Comparison of ENCODE assay signal across 10 mouse cellular contexts in the genomic region with DNA sequence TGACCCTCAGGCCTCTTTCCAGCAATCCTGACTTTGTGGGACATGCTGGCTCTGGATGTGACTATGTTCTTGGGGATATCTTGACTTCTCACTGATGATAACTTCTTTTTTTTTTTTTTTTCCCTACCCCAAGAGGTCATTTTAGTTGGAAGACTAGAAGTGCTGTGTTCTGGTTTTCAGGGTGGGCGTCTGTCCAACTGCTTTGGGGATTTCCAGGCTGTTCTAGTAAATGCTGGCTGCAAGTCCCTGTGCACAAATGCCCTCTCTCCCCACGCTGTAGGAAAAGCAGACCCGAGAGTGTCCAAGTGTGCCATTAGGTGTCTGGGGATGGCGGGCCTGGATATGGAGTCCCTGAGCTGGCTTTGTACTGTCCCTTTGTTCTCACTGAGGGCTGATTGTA. TPM values are rescaled to one million over a fixed set of nuclear protein-coding genes. Genes with fewer than 3 reads are reported as not detected.
DNase-seq lines count a peak whose midpoint lies in the region; ATAC-seq and TF ChIP-seq lines count a peak whose summit lies in the region.
"Had no signal": no experiment of that assay in that cellular context is flagged by ENCODE, and none has a peak within 500 bp of the region (broad histone marks: within the 10 kb centered on the region; RNA-seq: fewer than 3 reads in every experiment).

No protein-coding gene starts in this region.

- H3K36me3 ChIP-seq in thymus, adult 2 months (ENCODE audit: control insufficient read depth, insufficient read depth, low read length), result no peaks in the 10 kb centered on the region
- no peaks in the 10 kb centered on the region for H3K36me3 ChIP-seq in heart, postnatal 0 days (replicated peaks; ENCODE audit: control insufficient read depth, insufficient read depth, low read length)
- H3K36me3 ChIP-seq in embryonic facial prominence, embryonic 10.5 days (replicated peaks), result no peaks in the 10 kb centered on the region
- H3K36me3 ChIP-seq: limb, embryonic 10.5 days had no signal

- H3K4me1 ChIP-seq in thymus, adult 2 months (replicated peaks; ENCODE audit: control insufficient read depth, insufficient read depth, low read length), result peaks cover 14% of the 10 kb centered on the region
- no peaks in the 10 kb centered on the region for H3K4me1 ChIP-seq in heart, postnatal 0 days (ENCODE audit: control insufficient read depth, insufficient read depth)
- H3K4me1 ChIP-seq in embryonic facial prominence, embryonic 10.5 days, result peaks cover 21% of the 10 kb centered on the region

- H3K9ac ChIP-seq in heart, postnatal 0 days (replicated peaks; ENCODE audit: low read depth, low read length), result no peak overlapping the region

- no peak for ATAC-seq in heart, postnatal 0 days (ENCODE audit: insufficient read depth, low read depth)
- no peak for ATAC-seq in cerebellum, adult (ENCODE audit: insufficient number of reproducible peaks, low FRiP score, low TSS enrichment)
- ATAC-seq: forebrain, embryonic 16.5 days had no signal

- H3K27ac ChIP-seq in thymus, adult 2 months (ENCODE audit: control insufficient read depth, insufficient read depth, low read length), result peak overlapping the region; percentile 45; the same call in 1 of the 2 replicates
- no peak overlapping the region for H3K27ac ChIP-seq in heart, postnatal 0 days (ENCODE audit: low read depth)
- no peak overlapping the region for H3K27ac ChIP-seq in embryonic facial prominence, embryonic 10.5 days (replicated peaks)
- H3K27ac ChIP-seq: limb, embryonic 10.5 days had no signal

- peak overlapping the region; percentile 92 for H3K4me2 ChIP-seq in heart, postnatal 0 days (ENCODE audit: low read depth, low read length)

- WGBS in thymus, adult 2 months, result 88% methylated on average over 4 of the region's 4 CpGs
- 52% methylated on average over 4 of the region's 4 CpGs for WGBS in heart, postnatal 0 days
- 80% methylated on average over 4 of the region's 4 CpGs for WGBS in embryonic facial prominence, embryonic 10.5 days

- no peaks in the 10 kb centered on the region for H3K27me3 ChIP-seq in thymus, adult 2 months (ENCODE audit: control insufficient read depth, insufficient read depth, low read length)
- peaks cover 32% of the 10 kb centered on the region; the same call in 1 of the 2 replicates for H3K27me3 ChIP-seq in heart, postnatal 0 days (ENCODE audit: control insufficient read depth, insufficient read depth, low read length)
- peaks cover 71% of the 10 kb centered on the region for H3K27me3 ChIP-seq in embryonic facial prominence, embryonic 10.5 days (replicated peaks; ENCODE audit: low read depth, poor library complexity, severe bottlenecking)

- H3K4me3 ChIP-seq in thymus, adult 2 months (ENCODE audit: control insufficient read depth, insufficient read depth, low read length), result peak overlapping the region; percentile 21
- H3K4me3 ChIP-seq in heart, postnatal 0 days (ENCODE audit: low read depth, low read length), result 0 out of 2 replicates have a peak overlapping the region, but pooled peaks have one; percentile 3
- H3K4me3 ChIP-seq in embryonic facial prominence, embryonic 10.5 days, result no peak overlapping the region
- H3K4me3 ChIP-seq: limb, embryonic 10.5 days had no signal

- no peak for TF ChIP-seq POLR2A in thymus, adult 2 months (IDR thresholded peaks at IDR 0.05; ENCODE audit: control insufficient read depth, extremely low read depth, insufficient read depth, low read length, poor library complexity)

- TF ChIP-seq CTCF in thymus, adult 2 months (IDR thresholded peaks at IDR 0.05; ENCODE audit: borderline replicate concordance, control insufficient read depth, extremely low read depth, insufficient read depth, low read length, poor library complexity), result no peak
- no peak for TF ChIP-seq CTCF in heart, postnatal 0 days (IDR thresholded peaks at IDR 0.05; ENCODE audit: low read depth)

- H3K9me3 ChIP-seq in heart, postnatal 0 days (replicated peaks; ENCODE audit: control insufficient read depth, low read length), result no peaks in the 10 kb centered on the region
- H3K9me3 ChIP-seq in embryonic facial prominence, embryonic 10.5 days, result no peaks in the 10 kb centered on the region
- H3K9me3 ChIP-seq: limb, embryonic 10.5 days had no signal

- TF ChIP-seq EP300 in heart, postnatal 0 days (IDR thresholded peaks at IDR 0.05; ENCODE audit: low read depth), result no peak

- DNase-seq in kidney, postnatal 25 days, result peak; percentile 48 to 61
- no peak for DNase-seq in kidney, adult 9 months
- DNase-seq in thymus, adult 2 months, result no peak
- DNase-seq in thymus, postnatal 10 days (ENCODE audit: low spot score in 2 of 2), result no peak
- no peak for DNase-seq in heart, postnatal 0 days (ENCODE audit: low spot score)
- no peak for DNase-seq in embryonic facial prominence, embryonic 10.5 days (ENCODE audit: low spot score)
- DNase-seq: cerebellum, postnatal 36 days had no signal

RNA-seq across cellular contexts. Expression of a gene that starts 2.6 kb away (rescaled TPM):
- polyA plus RNA-seq in thymus, adult 2 months (2012; rRNA removed), result 105 and 109 TPM in 2 replicates
- 13.9 and 15.2 TPM in 2 replicates for total RNA-seq in heart, postnatal 0 days (2014; rRNA removed; ENCODE audit: low replicate concordance)
- 11.5 and 12.2 TPM in 2 replicates for polyA plus RNA-seq in heart, postnatal 0 days (2015; fragmentation: Nextera tagmentation; extraction: Ambion mirVana)
- polyA plus RNA-seq in embryonic facial prominence, embryonic 10.5 days (2016; fragmentation: Nextera tagmentation; extraction: Ambion mirVana), result 4.6 and 5.8 TPM in 2 replicates

Comparison
In these comparisons a context has a peak if more than half of its experiments do, and no peak if none do; other contexts are left out.
1. DNase-seq: peak in kidney, postnatal 25 days (2 of 2); none in kidney, adult 9 months (single experiment), thymus, adult 2 months (single experiment), thymus, postnatal 10 days (0 of 2), heart, postnatal 0 days (single experiment) and embryonic facial prominence, embryonic 10.5 days (single experiment).